Mouse (Mus musculus): ENCODE results near the gene Dnah11. TPM values are rescaled to one million over a fixed set of nuclear protein-coding genes. Genes with fewer than 3 reads are reported as not detected.
A peak's percentile ranks its signal among the peaks of the same experiment; 100 is the strongest.

The Dnah11 gene
- polyA plus RNA-seq, 1 experiment from 2014 or later, result 0.10 TPM

GRCm38 (mm10) chr12:118034990-118035389 lies 163.9 kb downstream of the Dnah11 start:
- no peaks in the 10 kb centered on the region for H3K9me3 ChIP-seq
- no peak overlapping the region for H3K4me3 ChIP-seq
- 83% methylated on average over 1 of the region's 1 CpGs for WGBS
- H3K4me2 ChIP-seq, result no peak overlapping the region
- peaks cover 14% of the 10 kb centered on the region for H3K27me3 ChIP-seq
- ATAC-seq (ENCODE audit: low read depth), result no peak
- H3K36me3 ChIP-seq, result no peaks in the 10 kb centered on the region
- no peaks in the 10 kb centered on the region for H3K4me1 ChIP-seq (replicated peaks)
- H3K9ac ChIP-seq, result no peak overlapping the region
- H3K27ac ChIP-seq (replicated peaks), result no peak overlapping the region

- Histone ChIP-seq H3K9me3 (no peaks in the 10 kb centered on the region), H3K9ac (no peak overlapping the region), H3K27me3 (peaks cover 29% of the 10 kb centered on the region; the same call in 1 of the 2 replicates), H3K27ac (replicated peaks) (no peak overlapping the region), H3K4me2 (no peak overlapping the region), H3K4me1 (replicated peaks) (no peaks in the 10 kb centered on the region), H3K36me3 (no peaks in the 10 kb centered on the region), H3K4me3 (no peak overlapping the region)
- no peak for ATAC-seq (ENCODE audit: low read depth)
- WGBS, result 72% methylated on average over 4 of the region's 4 CpGs
These were observed 173.1 kb downstream of the Dnah11 start for GRCm38 (mm10) chr12:118025771-118026170.

- Histone ChIP-seq H3K27ac (replicated peaks) (no peak overlapping the region), H3K9me3 (no peaks in the 10 kb centered on the region), H3K4me1 (replicated peaks) (no peaks in the 10 kb centered on the region), H3K27me3 (no peaks in the 10 kb centered on the region), H3K9ac (no peak overlapping the region), H3K4me2 (no peak overlapping the region), H3K36me3 (no peaks in the 10 kb centered on the region), H3K4me3 (no peak overlapping the region)
- WGBS, result 94% methylated on average over 6 of the region's 6 CpGs
- ATAC-seq (ENCODE audit: low read depth), result no peak
These were observed 179.9 kb downstream of the Dnah11 start for GRCm38 (mm10) chr12:118018936-118019335.

- 90% methylated on average over 3 of the region's 3 CpGs for WGBS
- H3K27ac ChIP-seq (replicated peaks), result no peak overlapping the region
- H3K36me3 ChIP-seq, result no peaks in the 10 kb centered on the region
- H3K4me1 ChIP-seq (replicated peaks), result no peaks in the 10 kb centered on the region
- no peak for ATAC-seq (ENCODE audit: low read depth)
- no peaks in the 10 kb centered on the region for H3K9me3 ChIP-seq
- H3K4me2 ChIP-seq, result no peak overlapping the region
- H3K4me3 ChIP-seq, result no peak overlapping the region
- no peaks in the 10 kb centered on the region for H3K27me3 ChIP-seq
- no peak overlapping the region for H3K9ac ChIP-seq
These were observed 185.0 kb downstream of the Dnah11 start for GRCm38 (mm10) chr12:118013872-118014271.

GRCm38 (mm10) chr12:118011921-118012320 lies 186.9 kb downstream of the Dnah11 start:
- no peak overlapping the region for H3K4me2 ChIP-seq
- no peaks in the 10 kb centered on the region for H3K9me3 ChIP-seq
- ATAC-seq (ENCODE audit: low read depth), result no peak
- no peak overlapping the region for H3K9ac ChIP-seq
- H3K4me1 ChIP-seq (replicated peaks), result no peaks in the 10 kb centered on the region
- H3K36me3 ChIP-seq, result no peaks in the 10 kb centered on the region
- H3K27ac ChIP-seq (replicated peaks), result no peak overlapping the region
- 87% methylated on average over 8 of the region's 8 CpGs for WGBS
- H3K27me3 ChIP-seq, result 0 out of 2 replicates have a peak, but pooled peaks cover 4% of the 10 kb centered on the region
- H3K4me3 ChIP-seq, result no peak overlapping the region

GRCm38 (mm10) chr12:117994938-117995337 lies 203.9 kb downstream of the Dnah11 start:
- H3K4me2 ChIP-seq, result no peak overlapping the region
- no peaks in the 10 kb centered on the region for H3K9me3 ChIP-seq
- no peaks in the 10 kb centered on the region for H3K36me3 ChIP-seq
- H3K4me1 ChIP-seq (replicated peaks), result peaks cover under 1% of the 10 kb centered on the region; the same call in 1 of the 2 replicates
- no peak for ATAC-seq (ENCODE audit: low read depth)
- no peak overlapping the region for H3K9ac ChIP-seq
- no peak overlapping the region for H3K27ac ChIP-seq (replicated peaks)
- 49% methylated on average over 9 of the region's 9 CpGs for WGBS
- H3K27me3 ChIP-seq, result peaks cover 58% of the 10 kb centered on the region
- H3K4me3 ChIP-seq, result no peak overlapping the region

- WGBS, result 0% methylated on average over 7 of the region's 7 CpGs
- Histone ChIP-seq H3K9ac (no peak overlapping the region), H3K36me3 (no peaks in the 10 kb centered on the region), H3K27me3 (peaks cover 72% of the 10 kb centered on the region), H3K9me3 (no peaks in the 10 kb centered on the region), H3K27ac (replicated peaks) (no peak overlapping the region), H3K4me3 (no peak overlapping the region), H3K4me1 (replicated peaks) (peaks cover 15% of the 10 kb centered on the region), H3K4me2 (no peak overlapping the region)
- ATAC-seq (ENCODE audit: low read depth), result peak; percentile 96
These were observed 205.3 kb downstream of the Dnah11 start for GRCm38 (mm10) chr12:117993499-117993898.

- peak; percentile 45; the same call in 1 of the 2 replicates for ATAC-seq (ENCODE audit: low read depth)
- H3K27ac ChIP-seq (replicated peaks), result no peak overlapping the region
- H3K27me3 ChIP-seq, result peaks cover 88% of the 10 kb centered on the region
- 0 out of 2 replicates have a peak overlapping the region, but pooled peaks have one; percentile 3 for H3K9ac ChIP-seq
- no peaks in the 10 kb centered on the region for H3K9me3 ChIP-seq
- H3K4me2 ChIP-seq, result peak overlapping the region; percentile 44
- H3K4me1 ChIP-seq (replicated peaks), result peaks cover 17% of the 10 kb centered on the region
- no peaks in the 10 kb centered on the region for H3K36me3 ChIP-seq
- 0 out of 2 replicates have a peak overlapping the region, but pooled peaks have one; percentile 3 for H3K4me3 ChIP-seq
- under 1% methylated on average over 11 of the region's 11 CpGs for WGBS
These were observed 209.6 kb downstream of the Dnah11 start for GRCm38 (mm10) chr12:117989018-117989828.

- Histone ChIP-seq H3K9ac (no peak overlapping the region), H3K9me3 (no peaks in the 10 kb centered on the region), H3K27ac (replicated peaks) (no peak overlapping the region), H3K4me1 (replicated peaks) (no peaks in the 10 kb centered on the region), H3K4me2 (no peak overlapping the region), H3K4me3 (no peak overlapping the region), H3K27me3 (peaks cover 61% of the 10 kb centered on the region), H3K36me3 (no peaks in the 10 kb centered on the region)
- ATAC-seq (ENCODE audit: low read depth), result no peak
- WGBS, result 74% methylated on average over 3 of the region's 3 CpGs
These were observed 218.5 kb downstream of the Dnah11 start for GRCm38 (mm10) chr12:117980315-117980714.

GRCm38 (mm10) chr12:117973712-117974111 lies 225.1 kb downstream of the Dnah11 start:
- Histone ChIP-seq H3K4me1 (replicated peaks) (no peaks in the 10 kb centered on the region), H3K9ac (no peak overlapping the region), H3K9me3 (no peaks in the 10 kb centered on the region), H3K27me3 (peaks cover 12% of the 10 kb centered on the region), H3K4me3 (no peak overlapping the region), H3K36me3 (no peaks in the 10 kb centered on the region), H3K27ac (replicated peaks) (no peak overlapping the region), H3K4me2 (no peak overlapping the region)
- ATAC-seq (ENCODE audit: low read depth), result no peak

GRCm38 (mm10) chr12:117962698-117963097 lies 236.1 kb downstream of the Dnah11 start:
- ATAC-seq (ENCODE audit: low read depth), result no peak
- Histone ChIP-seq H3K9me3 (no peaks in the 10 kb centered on the region), H3K4me1 (replicated peaks) (no peaks in the 10 kb centered on the region), H3K27me3 (no peaks in the 10 kb centered on the region), H3K36me3 (no peaks in the 10 kb centered on the region), H3K27ac (replicated peaks) (no peak overlapping the region), H3K4me3 (no peak overlapping the region), H3K4me2 (no peak overlapping the region), H3K9ac (no peak overlapping the region)
- 71% methylated on average over 2 of the region's 2 CpGs for WGBS

GRCm38 (mm10) chr12:117959213-117959612 lies 239.6 kb downstream of the Dnah11 start:
- no peak for ATAC-seq (ENCODE audit: low read depth)
- no peak overlapping the region for H3K4me2 ChIP-seq
- no peaks in the 10 kb centered on the region for H3K36me3 ChIP-seq
- no peak overlapping the region for H3K9ac ChIP-seq
- H3K27ac ChIP-seq (replicated peaks), result no peak overlapping the region
- no peaks in the 10 kb centered on the region for H3K9me3 ChIP-seq
- no peaks in the 10 kb centered on the region for H3K4me1 ChIP-seq (replicated peaks)
- H3K27me3 ChIP-seq, result 0 out of 2 replicates have a peak, but pooled peaks cover 4% of the 10 kb centered on the region
- no peak overlapping the region for H3K4me3 ChIP-seq
